Mouse (Mus musculus) liver, adult 2 months (tissue): ENCODE measurements around the gene Nudt9. TPM values are rescaled to one million over a fixed set of nuclear protein-coding genes. Genes with fewer than 3 reads are reported as not detected.
"Not testable (repeated sequence)": the region's sequence is repeated elsewhere in the genome, so short reads cannot be mapped to it uniquely, and the experiment has no call there.

ENCODE experiments used
- DNase-seq: peaks from one replicate; pipeline ENCODE4 v3.0.0-alpha.2; 2011; ENCODE audit warnings: low read depth, low spot score; ENCODE audit errors: extremely low read depth
- H3K27ac ChIP-seq: fragments of 200-500 bp; replicated peaks from 2 replicates; pipeline ENCODE4 v1.5.1; 2012; ENCODE audit warnings: low read depth, mild to moderate bottlenecking, control low read depth, inconsistent platforms, low read length; ENCODE audit not compliant: insufficient read depth
- H3K27me3 ChIP-seq: fragments of 200-500 bp; 2 replicates; pipeline ENCODE4 v1.6.1; 2012; ENCODE audit warnings: mild to moderate bottlenecking, moderate library complexity, low read length, inconsistent platforms; ENCODE audit not compliant: control insufficient read depth, insufficient read depth
- H3K36me3 ChIP-seq: fragments of 200-500 bp; 2 replicates; pipeline ENCODE4 v1.6.1; 2012; ENCODE audit warnings: low read length, inconsistent platforms; ENCODE audit not compliant: control insufficient read depth, insufficient read depth
- H3K4me1 ChIP-seq: fragments of 200-500 bp; 2 replicates; pipeline ENCODE4 v1.6.1; 2011; ENCODE audit warnings: low read length; ENCODE audit not compliant: control insufficient read depth, insufficient read depth
- H3K4me3 ChIP-seq: fragments of 200-500 bp; 2 replicates; pipeline ENCODE4 v1.5.1; 2011; ENCODE audit warnings: low read depth, mild to moderate bottlenecking, control low read depth, low read length, moderate library complexity; ENCODE audit not compliant: insufficient read depth
- H3K79me2 ChIP-seq: fragments of 200-500 bp; 2 replicates; pipeline ENCODE4 v1.6.1; 2012; ENCODE audit warnings: inconsistent platforms, mild to moderate bottlenecking, low read length, moderate library complexity; ENCODE audit not compliant: control insufficient read depth, insufficient read depth
- H3K9ac ChIP-seq: fragments of 200-500 bp; 2 replicates; pipeline ENCODE4 v1.6.1; 2012; ENCODE audit warnings: low read depth, mild to moderate bottlenecking, control low read depth, inconsistent platforms, low read length
- CTCF ChIP-seq: fragments of 200-500 bp; IDR thresholded peaks from 2 replicates; pipeline ENCODE4 v1.5.1; 2011; ENCODE audit warnings: low read depth, low read length, control low read depth
- POLR2A ChIP-seq: fragments of 200-500 bp; IDR thresholded peaks from 2 replicates; pipeline ENCODE4 v1.6.1; 2011; ENCODE audit warnings: low read length, control low read depth; ENCODE audit not compliant: insufficient read depth; ENCODE audit errors: extremely low read depth
- WGBS: fragments of 180-500 bp; shearing (Covaris S2); methylation state at CpG from one replicate; pipeline ENCODE4 v1.1.7; 2018; 5-methylcytosine and 5-hydroxymethylcytosine counted together
- polyA plus RNA-seq: library from polyadenylated mRNA; depleted of rRNA; stranded (reverse); fragments of >200 nt; gene quantifications from 2 replicates; pipeline ENCODE4 v1.2.3, GENCODE M21; 2012
- total RNA-seq: library from RNA; depleted of rRNA; stranded (reverse); fragments of >200 nt; gene quantifications from 2 replicates; pipeline ENCODE4 v1.2.3, GENCODE M21; 2014

Gene Nudt9
- total and polyA plus RNA-seq, 2 experiments, result 39.7 to 40.3 TPM

DNA sequence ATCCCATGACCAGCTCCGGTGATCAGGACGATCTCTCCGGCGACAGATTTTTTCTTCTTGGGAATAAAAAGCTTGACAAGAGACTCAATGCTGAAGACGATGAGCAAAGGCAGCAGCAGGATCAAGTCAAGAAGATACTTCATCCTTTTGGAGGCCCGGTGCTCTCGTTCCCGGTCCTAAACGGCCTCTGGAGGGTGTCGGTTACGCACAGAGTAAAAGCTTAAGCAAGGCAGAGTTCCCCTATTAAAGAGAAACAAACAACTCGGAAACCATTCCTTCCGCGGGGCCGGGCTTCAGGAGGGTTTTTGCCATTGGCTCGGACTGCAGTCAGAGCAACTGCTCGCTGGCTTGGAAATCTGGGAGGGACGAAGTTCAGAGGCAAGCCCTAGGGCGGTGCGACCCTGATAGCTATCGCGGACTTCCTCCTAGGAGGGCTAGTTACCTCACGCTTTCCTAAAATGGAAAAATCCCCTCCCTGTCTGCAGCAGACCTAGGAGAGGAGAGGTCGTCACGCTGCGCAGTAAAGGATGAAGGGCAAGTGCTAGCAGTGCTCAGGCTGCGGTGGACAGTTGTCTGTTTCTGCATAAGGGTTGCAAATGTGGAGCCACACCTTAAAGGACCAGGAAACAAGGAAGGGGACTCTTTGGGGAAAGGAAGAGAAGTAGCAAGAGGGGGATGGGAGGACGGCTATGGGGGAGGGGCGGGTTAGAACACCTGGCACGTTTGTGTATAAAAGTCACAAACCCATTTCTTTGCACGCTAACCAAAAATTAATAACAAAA lies 24.3 kb upstream of the Nudt9 start, which contains the start of gene Hsd17b11:
TSS of gene Hsd17b11 (minus strand) at position 323 of the 782 bp plus-strand sequence.
- peak within 1 kb of the TSS; percentile 35 for H3K4me3 ChIP-seq
- peaks cover 19% of the 10 kb centered on the region for H3K4me1 ChIP-seq
- H3K79me2 ChIP-seq, result peaks cover 27% of the 10 kb centered on the region
- peak within 1 kb of the TSS; percentile 81 for H3K27ac ChIP-seq
- under 1% methylated on average over 31 of the region's 31 CpGs for WGBS
- DNase-seq, result peak; percentile 90
- H3K36me3 ChIP-seq, result peaks cover 12% of the 10 kb centered on the region; the same call in 1 of the 2 replicates
- H3K27me3 ChIP-seq, result no peaks in the 10 kb centered on the region
- TF ChIP-seq CTCF (0 out of 2 replicates have a peak, but pooled peaks have one; percentile 1), POLR2A (peak; percentile 56)
- peak within 1 kb of the TSS; percentile 73 for H3K9ac ChIP-seq

DNA sequence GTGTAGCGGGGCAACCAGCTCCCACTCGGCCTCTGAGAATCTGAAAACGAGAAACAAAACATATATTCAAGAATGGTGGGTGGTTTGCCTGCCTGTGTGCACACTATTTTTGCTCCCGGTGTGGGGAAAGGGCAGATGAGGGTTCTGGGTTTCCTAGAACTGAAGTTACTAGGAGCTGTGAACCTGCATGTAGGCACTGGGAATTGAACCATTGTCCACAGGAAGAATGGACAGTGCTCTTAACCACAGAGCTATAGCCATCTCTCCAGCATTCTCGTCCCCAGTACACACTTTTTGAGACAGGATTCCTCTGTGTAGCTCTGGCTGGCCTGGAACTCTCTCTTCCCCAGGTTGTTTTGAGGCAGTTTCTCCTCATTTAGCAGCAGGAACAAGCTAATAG lies 23.5 kb upstream of the Nudt9 start:
- WGBS, result 65% methylated on average over 5 of the region's 5 CpGs
- H3K27ac ChIP-seq, result no peak overlapping the region; the same call in 1 of the 2 replicates
- no peak for TF ChIP-seq POLR2A
- no peak for TF ChIP-seq CTCF
- H3K79me2 ChIP-seq, result peaks cover 24% of the 10 kb centered on the region
- no peaks in the 10 kb centered on the region for H3K27me3 ChIP-seq
- DNase-seq, result no peak
- H3K4me1 ChIP-seq, result peaks cover 19% of the 10 kb centered on the region
- H3K4me3 ChIP-seq, result no peak overlapping the region
- no peak overlapping the region for H3K9ac ChIP-seq
- peaks cover 5% of the 10 kb centered on the region; the same call in 1 of the 2 replicates for H3K36me3 ChIP-seq

DNA sequence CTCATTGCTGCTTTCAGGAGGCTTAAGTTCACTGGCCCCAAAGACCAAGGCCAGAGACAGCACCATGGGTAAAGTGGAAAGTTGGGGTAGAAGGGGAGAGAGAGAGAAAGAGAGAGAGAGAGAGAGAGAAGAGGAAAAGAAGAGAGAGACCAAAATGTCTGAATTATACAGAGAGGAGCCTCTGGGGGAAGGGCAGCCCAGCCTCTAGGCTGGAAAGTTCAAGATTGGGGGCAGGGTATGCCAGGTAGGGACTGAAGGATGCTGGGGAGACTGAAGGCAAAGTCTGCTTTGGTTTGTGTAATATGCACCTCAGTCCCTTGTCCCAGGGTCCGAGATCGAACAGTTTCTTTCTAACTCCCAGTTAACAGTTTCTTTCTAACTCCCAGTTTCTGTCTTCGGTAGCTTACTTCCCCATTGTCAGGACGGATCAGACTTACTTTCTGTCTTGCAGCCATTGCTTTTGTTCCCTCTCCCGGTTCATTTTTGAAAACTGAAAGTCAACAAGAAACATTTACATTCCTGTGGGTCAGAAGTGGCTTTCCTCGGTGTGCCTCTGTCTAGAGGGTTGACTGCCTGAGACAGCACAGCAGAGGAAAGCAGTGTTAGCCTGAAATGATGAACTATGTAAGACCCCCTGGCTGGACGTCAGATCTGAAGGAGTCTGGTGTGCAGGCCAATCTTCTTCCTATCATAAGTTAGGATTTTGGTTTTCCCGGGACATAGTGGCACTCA lies 22.7 kb upstream of the Nudt9 start:
- Histone ChIP-seq H3K27ac (0 out of 2 replicates have a peak overlapping the region, but pooled peaks have one; percentile 18), H3K36me3 (no peaks in the 10 kb centered on the region; the same call in 1 of the 2 replicates), H3K27me3 (no peaks in the 10 kb centered on the region), H3K4me1 (peaks cover 19% of the 10 kb centered on the region), H3K4me3 (no peak overlapping the region), H3K79me2 (peaks cover 15% of the 10 kb centered on the region; the same call in 1 of the 2 replicates), H3K9ac (no peak overlapping the region)
- 68% methylated on average over 8 of the region's 8 CpGs for WGBS
- no peak for DNase-seq
- no peak for TF ChIP-seq CTCF
- no peak for TF ChIP-seq POLR2A

- H3K9ac ChIP-seq, DNase-seq, H3K36me3 ChIP-seq, H3K27ac ChIP-seq, H3K4me3 ChIP-seq, H3K27me3 ChIP-seq: not testable (repeated sequence)
- peaks cover 17% of the 10 kb centered on the region for H3K4me1 ChIP-seq
- WGBS, result 48% methylated on average over 5 of the region's 5 CpGs
- H3K79me2 ChIP-seq, result peaks cover 11% of the 10 kb centered on the region; the same call in 1 of the 2 replicates
Measured at GRCm38 (mm10) chr5:104024193-104024592, 21.9 kb upstream of the Nudt9 start.

DNA sequence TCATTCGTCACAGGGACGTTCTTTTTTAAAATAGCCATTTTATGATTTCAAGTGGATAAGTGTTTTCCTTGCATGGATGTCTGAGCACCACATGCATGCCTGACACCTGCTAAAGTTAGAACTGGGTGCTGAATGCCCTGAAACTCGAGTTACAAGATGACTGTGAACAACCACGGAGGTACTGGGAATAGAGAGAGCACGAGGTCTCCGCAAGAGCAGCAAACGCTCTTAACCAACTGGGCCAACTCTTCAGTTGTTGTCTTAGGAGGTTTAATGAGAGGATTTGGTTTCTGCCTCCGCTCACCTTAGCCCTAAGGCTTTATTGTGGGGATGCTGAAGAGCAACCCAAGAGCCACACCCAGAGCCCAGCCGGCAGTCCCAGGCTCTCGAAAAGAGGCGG lies 21.3 kb upstream of the Nudt9 start:
- WGBS, result 76% methylated on average over 11 of the region's 11 CpGs
- TF ChIP-seq POLR2A, result no peak
- no peak for TF ChIP-seq CTCF
- H3K4me1 ChIP-seq, result peaks cover 17% of the 10 kb centered on the region
- no peak overlapping the region for H3K9ac ChIP-seq
- H3K4me3 ChIP-seq, result no peak overlapping the region
- H3K27me3 ChIP-seq, result no peaks in the 10 kb centered on the region
- H3K36me3 ChIP-seq, result no peaks in the 10 kb centered on the region
- peaks cover 6% of the 10 kb centered on the region; the same call in 1 of the 2 replicates for H3K79me2 ChIP-seq
- no peak overlapping the region for H3K27ac ChIP-seq
- no peak for DNase-seq
